Mouse (Mus musculus) erythroid progenitor cell, adult 5-6 weeks (primary cell): ENCODE results near the gene Rbm19. TPM values are rescaled to one million over a fixed set of nuclear protein-coding genes. Genes with fewer than 3 reads are reported as not detected.

Experiments used
- ATAC-seq: replicated peaks from 2 replicates; pipeline ENCODE4 v1.8.0; 2016; ENCODE audit warnings: moderate number of reproducible peaks, mild to moderate bottlenecking, moderate TSS enrichment, inconsistent platforms; ENCODE audit not compliant: poor library complexity, low FRiP score, severe bottlenecking
- total RNA-seq, 2 experiments: library from RNA; stranded (forward) in 1 of 2; stranded (reverse) in 1 of 2; fragments of 150-400 nt in 1 of 2; fragments of 186-747, 209-891 nt in 1 of 2; gene quantifications; 2 replicates each; pipeline versions ENCODE4 v1.2.3 to v1.2.4; 2015 to 2017; ENCODE audit warnings: low replicate concordance in 2 of 2

The Rbm19 gene
- total RNA-seq, 2 experiments from 2014 or later, result 4.5 TPM; not detected in 1

DNA sequence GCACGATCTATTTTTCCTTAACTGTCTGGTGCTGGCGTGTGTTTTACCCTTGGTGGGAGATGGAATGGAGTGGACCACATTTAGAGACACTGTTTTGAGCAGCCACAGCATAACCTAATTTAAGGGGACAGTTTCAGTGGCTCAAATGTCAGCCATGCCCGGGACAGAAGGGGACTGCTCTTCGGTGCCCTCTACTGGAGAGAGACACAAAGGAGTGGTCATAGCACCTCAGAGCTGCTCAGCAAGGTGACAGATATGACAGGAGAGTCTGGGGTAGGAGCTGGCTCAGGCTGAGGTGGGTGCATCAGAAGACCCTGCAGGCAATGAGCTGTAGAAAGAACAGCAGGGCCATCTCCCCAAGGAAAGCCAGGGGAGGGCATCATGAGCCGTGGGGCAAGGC is 15.3 kb downstream of the Rbm19 start:
- ATAC-seq, result no peak

- 0 out of 2 replicates have a peak, but pooled peaks have one; percentile 26 for ATAC-seq
Measured at GRCm38 (mm10) chr5:120134000-120134399, 17.7 kb downstream of the Rbm19 start.

- no peak for ATAC-seq
Measured at GRCm38 (mm10) chr5:120135337-120135736, 19.1 kb downstream of the Rbm19 start.

DNA sequence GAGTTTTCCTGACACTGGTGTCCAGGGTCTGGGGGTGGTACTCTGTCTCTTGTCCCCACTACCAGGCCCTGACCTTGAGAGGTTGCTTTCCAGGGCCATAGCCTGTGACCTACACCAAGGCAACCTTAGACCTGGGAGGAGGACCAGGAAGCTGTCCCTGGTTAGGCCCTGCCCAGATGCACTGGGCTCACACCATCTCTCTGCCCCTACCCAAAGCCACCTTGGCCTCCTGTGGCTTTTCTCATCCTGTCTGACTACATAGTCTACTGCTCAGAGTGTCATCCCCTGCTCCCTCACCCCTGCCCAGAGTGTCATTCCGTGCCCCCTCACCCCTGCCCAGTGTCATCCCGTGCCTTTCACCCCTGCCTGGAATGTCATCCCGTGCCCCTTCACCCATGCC is 19.6 kb downstream of the Rbm19 start:
- peak; percentile 32 for ATAC-seq

DNA sequence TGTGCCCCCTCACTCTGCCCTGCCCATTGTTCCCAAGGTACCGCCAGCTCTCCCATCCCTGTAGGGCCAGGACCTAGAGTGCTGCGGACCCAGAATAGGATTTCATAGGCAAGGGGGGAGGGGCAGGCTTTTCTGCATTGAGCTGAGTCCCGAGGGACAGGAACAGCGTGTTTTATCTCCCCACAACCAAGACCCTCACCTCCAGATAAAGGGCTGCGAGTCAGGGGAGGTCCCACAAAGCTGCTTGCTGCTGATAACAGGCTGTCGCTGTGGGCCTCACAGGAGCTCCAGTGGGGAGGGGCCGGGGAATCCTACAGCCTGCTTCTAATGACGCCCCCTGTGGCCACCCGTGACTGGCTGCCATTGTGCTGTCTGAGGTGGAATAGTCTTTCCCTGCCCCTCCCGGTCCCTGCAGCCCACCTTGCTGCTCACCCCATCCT is 20.0 kb downstream of the Rbm19 start:
- peak; percentile 77 for ATAC-seq

DNA sequence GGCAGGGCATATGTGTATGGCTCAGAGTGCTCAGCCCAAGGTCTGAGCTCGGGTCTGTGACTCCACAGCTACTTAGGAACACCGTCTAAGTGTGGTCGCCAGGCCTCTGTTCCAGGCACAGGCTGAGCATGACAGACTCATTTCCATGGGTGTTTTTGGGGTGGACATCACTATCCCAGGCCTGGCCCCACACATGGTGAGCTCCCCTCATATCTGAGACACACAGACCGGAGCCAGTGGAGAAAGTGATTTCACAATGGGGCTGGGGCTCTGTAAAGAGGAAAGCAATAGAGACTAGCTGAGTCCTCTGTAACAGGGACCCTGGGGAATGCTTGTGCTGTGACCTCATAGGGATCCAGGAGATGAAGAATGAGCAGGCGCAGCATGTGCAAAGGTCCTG is 20.8 kb downstream of the Rbm19 start:
- peak; percentile 24 for ATAC-seq

- no peak for ATAC-seq
Measured at GRCm38 (mm10) chr5:120137846-120138245, 21.6 kb downstream of the Rbm19 start.

DNA sequence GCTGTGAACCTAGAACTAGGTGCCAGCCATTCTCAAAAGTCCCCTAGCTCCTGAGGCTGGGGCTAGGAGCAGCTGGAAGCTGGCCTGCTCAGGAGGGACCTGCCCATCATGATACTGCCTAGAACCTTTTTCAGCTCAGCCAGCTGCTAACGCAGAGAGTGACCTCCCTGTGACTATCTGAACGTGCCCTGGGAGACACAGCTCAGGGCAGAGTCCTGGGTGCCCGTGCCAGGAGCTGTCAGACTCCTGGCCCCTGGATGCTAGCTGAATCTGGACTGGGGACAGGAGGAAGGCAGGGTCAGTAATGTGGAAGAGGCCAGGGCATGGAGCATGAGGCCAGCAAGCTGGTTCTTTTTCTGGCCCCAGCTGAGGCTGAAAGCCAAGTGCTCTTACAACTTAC is 22.1 kb downstream of the Rbm19 start:
- 0 out of 2 replicates have a peak, but pooled peaks have one; percentile 4 for ATAC-seq

GRCm38 (mm10) chr5:120139224-120139623 is 23.0 kb downstream of the Rbm19 start:
- ATAC-seq, result no peak

GRCm38 (mm10) chr5:120143941-120144340 is 27.7 kb downstream of the Rbm19 start:
- peak; percentile 53; the same call in 1 of the 2 replicates for ATAC-seq

DNA sequence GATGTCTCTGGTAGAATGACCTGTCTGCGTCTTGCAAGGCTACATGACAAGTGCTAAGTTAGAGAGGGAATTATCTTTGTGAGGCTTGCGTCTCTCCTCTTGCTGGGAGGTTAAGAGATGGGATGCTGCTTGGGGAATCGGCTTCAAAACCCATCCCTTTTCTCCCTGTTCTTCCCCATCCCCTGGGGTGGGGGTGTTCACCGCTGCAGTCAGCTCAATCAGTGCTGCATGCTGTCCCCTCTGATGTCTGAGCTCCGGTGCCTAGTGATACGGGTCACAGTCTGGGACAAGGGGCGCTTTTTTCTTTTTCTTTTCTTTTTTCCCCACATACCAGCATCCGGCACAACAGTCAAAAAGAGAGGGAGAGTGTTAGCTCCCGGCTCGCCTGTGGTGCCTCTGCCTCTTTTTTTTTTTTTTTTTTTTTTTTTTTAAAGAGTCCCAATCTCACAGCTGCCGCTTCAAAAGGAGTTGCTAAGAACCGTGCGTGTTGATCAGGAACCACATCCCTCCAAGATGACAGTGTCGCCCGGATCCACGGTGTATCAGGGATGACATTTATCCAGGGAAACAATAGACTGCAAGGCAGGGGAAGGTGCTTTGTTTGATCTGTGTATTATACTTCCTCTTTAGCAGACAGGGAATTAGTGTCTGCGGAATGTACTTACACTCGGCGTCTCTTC is 29.2 kb downstream of the Rbm19 start:
- no peak for ATAC-seq

DNA sequence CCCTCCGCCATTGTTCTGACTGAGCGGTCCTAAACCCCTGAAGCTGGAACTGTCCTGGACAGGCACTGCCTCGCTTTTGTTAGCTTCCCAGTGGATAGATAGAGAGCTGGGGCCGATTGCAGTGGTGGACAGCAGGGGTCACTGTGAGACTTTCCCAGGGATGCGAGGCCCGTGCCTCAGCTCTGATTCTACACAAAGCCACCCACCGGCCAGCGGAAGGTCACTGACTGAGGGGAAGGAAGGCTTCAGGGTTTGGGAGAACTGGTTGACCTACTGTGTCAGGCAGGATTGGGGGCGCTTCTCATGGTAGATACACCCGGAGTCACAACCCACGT is 29.8 kb downstream of the Rbm19 start:
- ATAC-seq, result no peak

GRCm38 (mm10) chr5:120146909-120147308 is 30.6 kb downstream of the Rbm19 start:
- no peak for ATAC-seq

DNA sequence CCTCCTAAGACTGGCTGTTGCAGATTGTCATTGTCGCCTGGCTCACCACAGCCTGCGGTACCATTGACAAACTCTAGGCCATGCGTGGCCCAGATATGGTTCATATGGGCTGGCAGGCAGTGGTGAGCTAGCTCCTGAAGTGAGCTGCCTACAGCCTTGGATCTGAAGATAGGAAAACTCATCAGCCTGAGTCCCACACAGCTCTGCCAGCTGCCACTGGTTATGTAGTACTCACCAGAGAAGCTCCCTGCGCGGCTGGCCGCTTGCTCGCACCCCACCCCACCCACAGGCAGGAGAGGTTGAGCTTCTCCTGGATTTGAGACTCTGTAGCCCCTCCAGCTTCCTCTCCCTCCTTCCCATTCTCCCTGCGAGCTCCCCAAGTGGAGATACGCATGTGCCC is 32.0 kb downstream of the Rbm19 start:
- no peak for ATAC-seq

GRCm38 (mm10) chr5:120151145-120151544 is 34.9 kb downstream of the Rbm19 start:
- ATAC-seq, result no peak

DNA sequence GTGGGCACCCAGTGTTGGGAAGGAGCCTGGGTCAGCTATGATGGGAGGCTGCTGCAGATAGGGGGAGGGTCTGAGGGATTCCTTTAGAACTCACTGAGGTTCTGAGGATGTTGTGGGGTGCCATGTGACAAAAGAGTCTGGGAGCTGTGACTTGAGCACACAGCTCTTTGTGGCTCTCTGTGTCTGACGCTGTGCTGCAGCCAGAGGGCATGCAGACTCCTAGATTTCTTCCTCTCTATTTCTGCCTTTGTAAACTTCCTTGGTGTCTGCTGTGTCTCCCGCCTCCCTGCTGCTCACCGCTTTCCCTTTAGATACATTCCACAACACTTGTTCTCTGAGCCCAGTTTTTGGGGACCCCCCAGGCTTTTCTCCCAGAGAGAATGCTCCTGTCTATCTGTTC is 36.9 kb downstream of the Rbm19 start:
- ATAC-seq, result no peak

DNA sequence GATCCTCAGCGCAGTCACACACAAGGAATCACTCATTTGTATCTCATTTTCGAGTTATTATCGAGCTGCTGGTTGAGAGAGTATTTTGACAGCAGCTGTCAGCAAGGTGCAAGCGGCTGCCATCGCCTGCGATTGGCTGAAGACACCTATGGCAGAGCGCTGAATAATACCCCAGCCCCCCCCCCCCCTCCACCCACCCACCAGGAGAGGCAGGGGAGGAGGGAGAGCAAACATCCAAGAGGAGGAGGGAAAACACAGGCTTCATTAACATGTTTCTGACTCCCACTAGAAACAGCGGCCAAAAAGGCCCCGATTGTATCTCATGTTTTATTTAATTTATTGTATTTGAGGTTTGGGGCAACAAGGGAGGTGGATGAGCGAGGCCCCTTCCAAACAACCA is 39.4 kb downstream of the Rbm19 start:
- no peak for ATAC-seq

- ATAC-seq, result no peak
Measured at GRCm38 (mm10) chr5:120156166-120156909, 40.1 kb downstream of the Rbm19 start.

DNA sequence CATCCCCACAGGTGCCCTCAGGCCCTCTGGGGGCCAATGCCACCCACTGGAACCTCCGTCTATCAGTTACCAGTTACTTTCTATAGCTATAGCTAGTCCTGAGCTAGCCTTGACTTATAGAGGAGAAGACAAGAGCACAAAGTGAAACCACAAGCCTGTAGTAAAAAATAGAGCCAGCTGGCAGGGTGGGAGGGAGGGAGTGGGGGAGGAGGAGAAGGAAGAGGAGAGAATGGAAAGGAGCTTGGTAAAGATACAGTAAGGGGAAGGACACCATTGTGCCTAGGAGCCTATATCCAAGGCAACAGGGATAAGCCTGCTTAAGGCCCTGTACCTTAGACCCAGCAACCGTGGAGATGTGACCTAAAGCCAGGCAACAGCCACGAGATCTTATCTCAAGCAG is 40.9 kb downstream of the Rbm19 start:
- ATAC-seq, result no peak

DNA sequence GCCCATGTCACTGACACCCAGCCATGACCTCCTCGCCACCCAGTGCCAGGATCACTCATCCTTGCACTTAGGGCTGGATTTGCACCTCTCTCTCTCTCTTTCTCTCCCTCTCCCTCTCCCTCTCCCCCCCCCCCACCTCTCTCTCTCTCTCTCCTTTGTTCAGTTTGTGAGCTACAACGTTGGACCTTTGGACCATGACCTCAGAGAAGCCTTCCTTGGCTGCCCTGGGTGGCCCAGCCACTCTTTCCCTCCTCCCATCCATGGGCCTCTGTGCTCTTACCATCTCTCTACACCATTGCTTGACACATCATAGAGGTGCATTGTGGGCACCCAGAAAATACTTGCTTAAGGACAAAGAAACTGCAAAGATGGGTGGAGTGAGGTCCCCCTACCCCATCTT is 42.2 kb downstream of the Rbm19 start:
- ATAC-seq, result no peak

GRCm38 (mm10) chr5:120160923-120161658 is 44.8 kb downstream of the Rbm19 start:
- no peak for ATAC-seq
